Mouse (Mus musculus): Measurements from ENCODE around the gene Aurkc.
"Not testable (repeated sequence)": the region's sequence is repeated elsewhere in the genome, so short reads cannot be mapped to it uniquely, and the experiment has no call there.

The Aurkc gene

DNA sequence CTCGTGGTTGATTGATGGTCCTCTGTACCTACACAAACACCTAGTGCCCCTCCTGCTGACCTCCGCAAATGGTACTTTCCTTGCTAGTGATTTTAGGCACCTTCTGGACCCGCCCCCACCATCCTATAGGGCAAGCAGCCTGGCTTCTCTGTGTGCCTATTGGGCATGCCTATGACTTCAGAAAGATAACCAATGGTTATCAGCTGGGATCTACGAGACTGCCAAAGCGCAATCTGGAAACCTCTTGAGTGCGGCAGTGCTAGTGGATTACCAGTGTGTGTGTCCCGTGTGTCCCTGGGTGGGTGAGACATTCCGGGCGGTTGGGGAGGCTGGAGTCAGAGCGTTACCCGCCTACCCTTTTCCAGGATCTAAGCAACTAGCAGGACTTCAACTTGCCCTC is at the start of gene Aurkc:
TSS of gene Aurkc (plus strand) at position 50 of the 400 bp plus-strand sequence.
- not testable (repeated sequence) for DNase-seq (ENCODE audit: low spot score)

GRCm38 (mm10) chr7:6948061-6948460 is 47.0 kb upstream of the Aurkc start:
- not testable (repeated sequence) for DNase-seq (ENCODE audit: low spot score)

DNA sequence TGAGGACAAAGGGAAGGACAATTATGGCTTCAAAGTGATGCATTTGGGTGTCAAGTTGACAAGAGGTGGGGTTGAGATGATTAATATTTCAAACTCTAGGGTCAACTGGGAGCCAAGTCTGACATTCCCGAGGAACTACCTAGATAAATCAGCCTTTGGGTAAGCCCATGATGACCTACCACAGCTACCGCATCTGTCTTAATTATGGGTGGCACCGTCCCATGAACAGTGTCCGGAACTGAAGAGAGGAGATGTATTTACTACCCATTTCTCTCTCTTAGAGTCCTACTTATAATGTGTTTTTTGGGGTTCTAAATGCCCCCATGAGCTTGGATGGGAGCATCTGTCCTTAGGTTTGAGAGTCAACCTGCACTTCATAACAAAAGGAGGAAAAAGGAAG is 38.5 kb upstream of the Aurkc start:
- no peak for DNase-seq (ENCODE audit: low spot score)

DNA sequence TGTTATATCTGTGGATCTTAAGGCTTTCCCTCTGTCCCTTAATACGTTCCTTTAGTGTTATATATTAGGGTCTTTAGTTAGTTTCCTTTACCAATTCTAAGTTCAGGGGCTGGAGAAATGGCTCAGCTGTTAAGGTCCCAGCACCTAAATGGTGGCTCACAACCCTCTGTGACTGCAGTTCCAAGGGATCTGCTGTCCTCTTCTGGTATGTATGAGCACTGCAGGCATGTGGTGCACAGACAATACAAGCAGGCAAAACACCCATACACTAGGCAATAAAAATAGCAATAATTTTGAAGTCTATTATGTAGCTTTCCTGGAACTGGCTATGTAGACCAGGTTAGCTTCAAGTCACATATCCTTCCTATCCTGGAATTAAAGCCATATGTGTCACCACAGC is 36.5 kb upstream of the Aurkc start:
- DNase-seq (ENCODE audit: low spot score) = no peak

- DNase-seq (ENCODE audit: low spot score) = no peak
Measured at GRCm38 (mm10) chr7:6973566-6973965, 21.5 kb upstream of the Aurkc start.

- DNase-seq (ENCODE audit: low spot score) = no peak
Measured at GRCm38 (mm10) chr7:6976890-6977289, 18.2 kb upstream of the Aurkc start.

DNA sequence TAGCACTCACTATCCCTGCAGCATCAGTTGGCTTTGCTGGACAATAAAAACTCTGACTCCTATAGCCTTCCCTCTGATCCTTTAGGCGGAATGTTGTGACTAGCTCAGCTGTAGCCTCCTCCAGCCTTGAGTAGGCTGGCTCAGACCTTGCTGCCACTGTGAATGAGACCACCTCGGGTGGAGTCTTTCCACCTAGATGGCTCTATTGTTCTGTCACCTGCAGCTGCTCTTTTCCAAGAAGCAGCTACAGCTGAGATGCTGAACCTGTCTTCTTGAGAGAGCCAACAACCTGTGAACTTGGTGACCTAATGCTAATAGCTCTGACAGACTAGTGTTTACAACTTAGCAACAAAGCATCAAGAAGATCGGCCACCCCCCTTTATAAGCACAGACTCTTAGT is 3.8 kb downstream of the Aurkc start:
- DNase-seq (ENCODE audit: low spot score) = not testable (repeated sequence)

- DNase-seq (ENCODE audit: low spot score) = not testable (repeated sequence)
Measured at GRCm38 (mm10) chr7:7005441-7005840, 10.3 kb downstream of the Aurkc start.

GRCm38 (mm10) chr7:7027445-7027844 is 32.3 kb downstream of the Aurkc start:
- DNase-seq (ENCODE audit: low spot score) = no peak

DNA sequence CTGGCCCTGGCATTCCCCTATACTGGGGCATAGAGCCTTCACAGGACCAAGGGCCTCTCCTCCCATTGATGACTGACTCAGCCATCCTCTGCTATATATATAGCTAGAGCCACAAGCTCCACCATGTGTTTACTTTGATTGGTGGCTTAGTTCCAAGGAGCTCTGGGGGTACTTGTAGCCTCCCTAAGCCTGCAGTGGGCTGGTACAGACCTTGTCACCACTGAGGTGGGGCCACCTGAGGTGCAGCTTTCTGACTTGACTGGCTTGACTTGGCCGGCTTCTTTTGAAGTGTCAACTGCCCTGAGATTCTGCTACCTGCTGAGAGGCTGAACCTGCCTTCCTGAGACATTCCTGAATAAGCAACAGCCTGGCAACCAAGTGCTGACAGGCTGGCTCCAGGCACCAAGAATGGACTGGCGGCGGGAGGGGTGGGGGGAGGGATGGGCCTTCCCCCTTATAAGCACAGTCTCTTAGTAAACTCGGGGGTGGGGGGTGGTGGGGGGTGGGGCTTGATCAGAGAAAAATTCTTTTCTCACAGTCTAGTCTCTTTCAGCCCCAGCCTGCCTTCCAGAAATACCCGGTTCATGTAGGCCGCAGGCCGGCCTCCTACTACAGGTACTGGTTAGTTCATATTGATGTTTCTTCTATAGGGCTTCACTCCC is 54.7 kb downstream of the Aurkc start:
- DNase-seq (ENCODE audit: low spot score) = not testable (repeated sequence)
